Mouse (Mus musculus): ENCODE data around the gene Ccdc28b. TPM values are rescaled to one million over a fixed set of nuclear protein-coding genes. Genes with fewer than 3 reads are reported as not detected.

Gene Ccdc28b
- polyA plus RNA-seq, 1 experiment from 2014 or later: 49.6 TPM

- Histone ChIP-seq H3K27ac (ENCODE audit: low read length) (no peak overlapping the region; the same call in 1 of the 2 replicates), H3K4me2 (ENCODE audit: low read depth, low read length) (no peak overlapping the region), H3K9me3 (replicated peaks; ENCODE audit: control insufficient read depth, low read length) (no peaks in the 10 kb centered on the region), H3K36me3 (ENCODE audit: control insufficient read depth, insufficient read depth, low read length) (peaks cover 29% of the 10 kb centered on the region), H3K4me3 (replicated peaks; ENCODE audit: low read length) (no peak overlapping the region), H3K27me3 (ENCODE audit: control insufficient read depth, insufficient read depth, low read length) (no peaks in the 10 kb centered on the region), H3K4me1 (ENCODE audit: control insufficient read depth, insufficient read depth, low read length) (peaks cover 4% of the 10 kb centered on the region; the same call in 1 of the 2 replicates), H3K9ac (ENCODE audit: low read length) (no peak overlapping the region)
- 78% methylated on average over 12 of the region's 12 CpGs for WGBS
- ATAC-seq (ENCODE audit: insufficient read depth, low FRiP score): 0 out of 2 replicates have a peak, but pooled peaks have one; percentile 5
These were observed 14.6 kb downstream of the Ccdc28b start for GRCm38 (mm10) chr4:129609139-129609631.

- WGBS: 35% methylated on average over 7 of the region's 7 CpGs
- H3K27ac ChIP-seq (ENCODE audit: low read length): no peak overlapping the region
- ATAC-seq (ENCODE audit: insufficient read depth, low FRiP score): peak; percentile 87
- peaks cover 31% of the 10 kb centered on the region for H3K36me3 ChIP-seq (ENCODE audit: control insufficient read depth, insufficient read depth, low read length)
- H3K27me3 ChIP-seq (ENCODE audit: control insufficient read depth, insufficient read depth, low read length): no peaks in the 10 kb centered on the region
- H3K4me2 ChIP-seq (ENCODE audit: low read depth, low read length): no peak overlapping the region
- peaks cover 4% of the 10 kb centered on the region; the same call in 1 of the 2 replicates for H3K4me1 ChIP-seq (ENCODE audit: control insufficient read depth, insufficient read depth, low read length)
- H3K9me3 ChIP-seq (replicated peaks; ENCODE audit: control insufficient read depth, low read length): no peaks in the 10 kb centered on the region
- peak overlapping the region; percentile 42; the same call in 1 of the 2 replicates for H3K9ac ChIP-seq (ENCODE audit: low read length)
- no peak overlapping the region for H3K4me3 ChIP-seq (replicated peaks; ENCODE audit: low read length)
These were observed 15.2 kb downstream of the Ccdc28b start for GRCm38 (mm10) chr4:129608426-129609025.

GRCm38 (mm10) chr4:129600233-129601158, 23.3 kb downstream of the Ccdc28b start, which contains the start of the genes Eif3i and Tmem234:
Gene Eif3i, minus strand, starts transcription at chr4:129600648.
Gene Tmem234, plus strand, starts transcription at chr4:129600668.
- H3K36me3 ChIP-seq (ENCODE audit: control insufficient read depth, insufficient read depth, low read length): peaks cover 13% of the 10 kb centered on the region; the same call in 1 of the 2 replicates
- H3K9me3 ChIP-seq (replicated peaks; ENCODE audit: control insufficient read depth, low read length): no peaks in the 10 kb centered on the region
- WGBS: under 1% methylated on average over 74 of the region's 74 CpGs
- H3K9ac ChIP-seq (ENCODE audit: low read length): peak within 1 kb of the TSS; percentile 98
- ATAC-seq (ENCODE audit: insufficient read depth, low FRiP score): peak; percentile 89
- H3K27me3 ChIP-seq (ENCODE audit: control insufficient read depth, insufficient read depth, low read length): no peaks in the 10 kb centered on the region
- peak within 1 kb of the TSS; percentile 67; the same call in 1 of the 2 replicates for H3K27ac ChIP-seq (ENCODE audit: low read length)
- H3K4me1 ChIP-seq (ENCODE audit: control insufficient read depth, insufficient read depth, low read length): peaks cover 17% of the 10 kb centered on the region
- peak within 1 kb of the TSS; percentile 89 for H3K4me2 ChIP-seq (ENCODE audit: low read depth, low read length)
- peak within 1 kb of the TSS; percentile 98 for H3K4me3 ChIP-seq (replicated peaks; ENCODE audit: low read length)

GRCm38 (mm10) chr4:129588865-129589264, 34.9 kb downstream of the Ccdc28b start:
- Histone ChIP-seq H3K4me3 (replicated peaks; ENCODE audit: low read length) (no peak overlapping the region), H3K4me2 (ENCODE audit: low read depth, low read length) (no peak overlapping the region), H3K27ac (ENCODE audit: low read length) (no peak overlapping the region), H3K9me3 (replicated peaks; ENCODE audit: control insufficient read depth, low read length) (no peaks in the 10 kb centered on the region), H3K9ac (ENCODE audit: low read length) (no peak overlapping the region), H3K4me1 (ENCODE audit: control insufficient read depth, insufficient read depth, low read length) (no peaks in the 10 kb centered on the region), H3K27me3 (ENCODE audit: control insufficient read depth, insufficient read depth, low read length) (no peaks in the 10 kb centered on the region), H3K36me3 (ENCODE audit: control insufficient read depth, insufficient read depth, low read length) (peaks cover 20% of the 10 kb centered on the region)
- no peak for ATAC-seq (ENCODE audit: insufficient read depth, low FRiP score)
- WGBS: 73% methylated on average over 4 of the region's 4 CpGs

GRCm38 (mm10) chr4:129586943-129587342, 36.8 kb downstream of the Ccdc28b start:
- ATAC-seq (ENCODE audit: insufficient read depth, low FRiP score): no peak
- WGBS: 43% methylated on average over 1 of the region's 1 CpGs
- Histone ChIP-seq H3K27ac (ENCODE audit: low read length) (no peak overlapping the region), H3K4me3 (replicated peaks; ENCODE audit: low read length) (no peak overlapping the region), H3K9ac (ENCODE audit: low read length) (no peak overlapping the region), H3K27me3 (ENCODE audit: control insufficient read depth, insufficient read depth, low read length) (no peaks in the 10 kb centered on the region), H3K9me3 (replicated peaks; ENCODE audit: control insufficient read depth, low read length) (no peaks in the 10 kb centered on the region), H3K36me3 (ENCODE audit: control insufficient read depth, insufficient read depth, low read length) (peaks cover 17% of the 10 kb centered on the region), H3K4me1 (ENCODE audit: control insufficient read depth, insufficient read depth, low read length) (no peaks in the 10 kb centered on the region), H3K4me2 (ENCODE audit: low read depth, low read length) (no peak overlapping the region)

- no peaks in the 10 kb centered on the region for H3K4me1 ChIP-seq (ENCODE audit: control insufficient read depth, insufficient read depth, low read length)
- no peak overlapping the region for H3K27ac ChIP-seq (ENCODE audit: low read length)
- 80% methylated on average over 9 of the region's 9 CpGs for WGBS
- no peak for ATAC-seq (ENCODE audit: insufficient read depth, low FRiP score)
- H3K4me2 ChIP-seq (ENCODE audit: low read depth, low read length): peak overlapping the region; percentile 84
- no peaks in the 10 kb centered on the region for H3K9me3 ChIP-seq (replicated peaks; ENCODE audit: control insufficient read depth, low read length)
- H3K27me3 ChIP-seq (ENCODE audit: control insufficient read depth, insufficient read depth, low read length): no peaks in the 10 kb centered on the region
- H3K9ac ChIP-seq (ENCODE audit: low read length): 0 out of 2 replicates have a peak overlapping the region, but pooled peaks have one; percentile 76
- H3K36me3 ChIP-seq (ENCODE audit: control insufficient read depth, insufficient read depth, low read length): peaks cover 8% of the 10 kb centered on the region; the same call in 1 of the 2 replicates
- no peak overlapping the region for H3K4me3 ChIP-seq (replicated peaks; ENCODE audit: low read length)
These were observed 38.0 kb downstream of the Ccdc28b start for GRCm38 (mm10) chr4:129585773-129586172.

- WGBS: under 1% methylated on average over 36 of the region's 36 CpGs
- H3K4me2 ChIP-seq (ENCODE audit: low read depth, low read length): peak overlapping the region; percentile 84
- H3K27me3 ChIP-seq (ENCODE audit: control insufficient read depth, insufficient read depth, low read length): no peaks in the 10 kb centered on the region
- H3K9ac ChIP-seq (ENCODE audit: low read length): peak overlapping the region; percentile 76
- H3K4me3 ChIP-seq (replicated peaks; ENCODE audit: low read length): peak overlapping the region; percentile 58
- H3K4me1 ChIP-seq (ENCODE audit: control insufficient read depth, insufficient read depth, low read length): no peaks in the 10 kb centered on the region
- ATAC-seq (ENCODE audit: insufficient read depth, low FRiP score): peak; percentile 82
- H3K36me3 ChIP-seq (ENCODE audit: control insufficient read depth, insufficient read depth, low read length): 0 out of 2 replicates have a peak, but pooled peaks cover under 1% of the 10 kb centered on the region
- H3K27ac ChIP-seq (ENCODE audit: low read length): peak overlapping the region; percentile 53
- H3K9me3 ChIP-seq (replicated peaks; ENCODE audit: control insufficient read depth, low read length): no peaks in the 10 kb centered on the region
These were observed 38.7 kb downstream of the Ccdc28b start for GRCm38 (mm10) chr4:129584884-129585608.

- Histone ChIP-seq H3K27ac (ENCODE audit: low read length) (peak overlapping the region; percentile 53), H3K9ac (ENCODE audit: low read length) (peak overlapping the region; percentile 76), H3K4me3 (replicated peaks; ENCODE audit: low read length) (peak overlapping the region; percentile 58), H3K4me1 (ENCODE audit: control insufficient read depth, insufficient read depth, low read length) (no peaks in the 10 kb centered on the region), H3K9me3 (replicated peaks; ENCODE audit: control insufficient read depth, low read length) (no peaks in the 10 kb centered on the region), H3K36me3 (ENCODE audit: control insufficient read depth, insufficient read depth, low read length) (no peaks in the 10 kb centered on the region), H3K27me3 (ENCODE audit: control insufficient read depth, insufficient read depth, low read length) (no peaks in the 10 kb centered on the region), H3K4me2 (ENCODE audit: low read depth, low read length) (peak overlapping the region; percentile 84)
- 82% methylated on average over 1 of the region's 1 CpGs for WGBS
- ATAC-seq (ENCODE audit: insufficient read depth, low FRiP score): no peak
These were observed 39.4 kb downstream of the Ccdc28b start for GRCm38 (mm10) chr4:129584370-129584769.
